Mouse (Mus musculus) C2C12 (cell line): ENCODE data around the gene Eya4.

ENCODE experiments used
- MYOD1 ChIP-seq: IDR thresholded peaks from one replicate; pipeline ENCODE4 v1.6.1; 2011; ENCODE audit warnings: low read depth; ENCODE audit not compliant: control insufficient read depth, insufficient read length
- USF1 ChIP-seq: IDR thresholded peaks from one replicate; pipeline ENCODE4 v1.6.1; 2011; ENCODE audit warnings: low read depth, mild to moderate bottlenecking, control low read depth, moderate library complexity

- TF ChIP-seq USF1 (no peak), MYOD1 (no peak)
Measured at GRCm38 (mm10) chr10:23235405-23235804, 115.2 kb downstream of the Eya4 start.
